Mouse (Mus musculus) liver, adult 2 months (tissue): Measurements from ENCODE around the gene Alg6.

Experiments
- CTCF ChIP-seq: fragments of 200-500 bp; IDR thresholded peaks from 2 replicates; pipeline ENCODE4 v1.5.1; 2011; ENCODE audit warnings: low read depth, low read length, control low read depth
- POLR2A ChIP-seq: fragments of 200-500 bp; IDR thresholded peaks from 2 replicates; pipeline ENCODE4 v1.6.1; 2011; ENCODE audit warnings: low read length, control low read depth; ENCODE audit not compliant: insufficient read depth; ENCODE audit errors: extremely low read depth

- no peak for TF ChIP-seq CTCF
- no peak for TF ChIP-seq POLR2A
Observed at GRCm38 (mm10) chr4:99683941-99684340, 31.5 kb upstream of the Alg6 start.
